Mouse (Mus musculus) intestine, embryonic 14.5 days (tissue): ENCODE measurements around the gene Dock1. TPM values are rescaled to one million over a fixed set of nuclear protein-coding genes. Genes with fewer than 3 reads are reported as not detected.

ENCODE experiments used
- ATAC-seq: fragments of 200-750 bp; cut with Nextera tagmentation; replicated peaks from 2 replicates; pipeline ENCODE4 v1.8.0; 2017; ENCODE audit warnings: low read depth, moderate number of reproducible peaks, moderate TSS enrichment, moderate library complexity; ENCODE audit not compliant: low FRiP score, low TSS enrichment
- DNase-seq: peaks from one replicate; pipeline ENCODE4 v3.0.0-alpha.2; 2018; ENCODE audit warnings: low spot score
- H3K27ac ChIP-seq: fragments of 300-500 bp; sonication (generic); 2 replicates; pipeline ENCODE4 v1.5.1; 2014; ENCODE audit warnings: low read depth, mild to moderate bottlenecking, control low read depth
- H3K27me3 ChIP-seq: fragments of 300-500 bp; sonication (generic); replicated peaks from 2 replicates; pipeline ENCODE4 v1.6.1; 2014; ENCODE audit warnings: low read length, control low read depth; ENCODE audit not compliant: control insufficient read depth, insufficient read depth
- H3K36me3 ChIP-seq: fragments of 300-500 bp; sonication (generic); 2 replicates; pipeline ENCODE4 v1.6.1; 2014; ENCODE audit warnings: low read length, control low read depth; ENCODE audit not compliant: control insufficient read depth, insufficient read depth
- H3K4me1 ChIP-seq: fragments of 300-500 bp; sonication (generic); replicated peaks from 2 replicates; pipeline ENCODE4 v1.6.1; 2014; ENCODE audit warnings: low read length, control low read depth, mixed read lengths; ENCODE audit not compliant: control insufficient read depth, insufficient read depth
- H3K4me2 ChIP-seq: fragments of 300-500 bp; sonication (generic); 2 replicates; pipeline ENCODE4 v1.6.1; 2014; ENCODE audit warnings: low read length
- H3K4me3 ChIP-seq: fragments of 300-500 bp; sonication (generic); 2 replicates; pipeline ENCODE4 v1.5.1; 2014; ENCODE audit warnings: low read depth, low read length, control low read depth, mixed read lengths
- H3K9ac ChIP-seq: fragments of 300-500 bp; sonication (generic); 2 replicates; pipeline ENCODE4 v1.6.1; 2014; ENCODE audit warnings: mild to moderate bottlenecking, low read length
- H3K9me3 ChIP-seq: fragments of 300-500 bp; sonication (generic); 2 replicates; pipeline ENCODE4 v1.6.1; 2016; ENCODE audit warnings: low read length, control low read depth; ENCODE audit not compliant: control insufficient read depth
- WGBS: fragments of 180-500 bp; shearing (Covaris S2); extraction: QIAGEN DNeasy Blood & Tissue Kit; methylation state at CpG from one replicate; pipeline ENCODE4 v1.1.7; 2014; 5-methylcytosine and 5-hydroxymethylcytosine counted together
- polyA plus RNA-seq: library from polyadenylated mRNA; unstranded; fragments of >200 nt; fragmentation: Nextera tagmentation; extraction: Ambion mirVana; gene quantifications from 2 replicates; pipeline ENCODE4 v1.2.1, GENCODE M21; 2014

Gene Dock1
- polyA plus RNA-seq, 1 experiment from 2014 or later: 37.9 TPM

DNA sequence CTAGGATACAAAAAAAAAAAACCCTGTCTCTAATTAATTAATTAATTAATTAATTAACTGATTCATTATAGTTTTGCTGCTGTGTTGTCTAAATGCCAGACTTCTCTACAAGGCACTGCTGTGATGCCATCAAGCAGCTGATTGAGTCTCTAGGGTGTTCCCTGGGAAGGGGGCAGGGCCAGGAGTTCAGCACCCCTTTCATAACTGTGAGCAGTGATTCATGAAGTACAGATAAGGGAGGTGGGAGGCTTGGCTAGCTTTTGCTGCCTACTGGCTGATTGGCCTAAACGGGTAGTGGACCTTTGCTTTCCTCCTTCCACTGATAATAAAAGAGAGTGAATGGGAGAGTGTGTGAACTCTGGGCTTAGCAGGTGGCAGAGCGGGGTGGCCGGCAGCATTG is 389.1 kb downstream of the Dock1 start:
- DNase-seq (no peak), ATAC-seq (0 out of 2 replicates have a peak, but pooled peaks have one; percentile 19)
- Histone ChIP-seq H3K27ac (no peak overlapping the region), H3K9ac (no peak overlapping the region), H3K27me3 (no peaks in the 10 kb centered on the region), H3K36me3 (peaks cover 8% of the 10 kb centered on the region), H3K9me3 (peaks cover 10% of the 10 kb centered on the region; the same call in 1 of the 2 replicates), H3K4me3 (no peak overlapping the region), H3K4me2 (no peak overlapping the region), H3K4me1 (no peaks in the 10 kb centered on the region)
- WGBS: 93% methylated on average over 3 of the region's 3 CpGs

DNA sequence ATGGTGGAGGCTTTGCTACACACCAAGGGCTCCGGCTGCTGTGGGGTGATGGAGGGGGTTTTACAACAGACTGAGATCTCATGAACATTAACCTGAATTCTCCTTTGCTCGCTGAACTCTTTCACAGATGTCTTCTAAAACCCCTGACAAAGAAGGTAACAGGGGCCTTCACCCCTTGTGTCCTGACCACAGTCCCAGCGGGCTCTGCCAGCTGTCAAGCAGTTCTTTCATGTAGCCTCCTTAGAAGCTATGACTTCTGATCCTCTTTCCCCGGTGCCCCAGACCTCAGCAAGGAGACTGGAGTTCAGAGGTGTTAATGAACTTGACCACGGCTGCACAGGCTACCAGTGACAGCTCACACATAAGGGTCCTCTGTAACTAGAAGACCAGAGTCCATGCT is 393.4 kb downstream of the Dock1 start:
- Histone ChIP-seq H3K36me3 (peaks cover 8% of the 10 kb centered on the region), H3K9me3 (peaks cover 7% of the 10 kb centered on the region; the same call in 1 of the 2 replicates), H3K4me1 (no peaks in the 10 kb centered on the region), H3K4me2 (no peak overlapping the region), H3K27me3 (no peaks in the 10 kb centered on the region), H3K9ac (no peak overlapping the region), H3K27ac (no peak overlapping the region), H3K4me3 (no peak overlapping the region)
- no peak for ATAC-seq
- DNase-seq: no peak
- WGBS: 87% methylated on average over 5 of the region's 5 CpGs

DNA sequence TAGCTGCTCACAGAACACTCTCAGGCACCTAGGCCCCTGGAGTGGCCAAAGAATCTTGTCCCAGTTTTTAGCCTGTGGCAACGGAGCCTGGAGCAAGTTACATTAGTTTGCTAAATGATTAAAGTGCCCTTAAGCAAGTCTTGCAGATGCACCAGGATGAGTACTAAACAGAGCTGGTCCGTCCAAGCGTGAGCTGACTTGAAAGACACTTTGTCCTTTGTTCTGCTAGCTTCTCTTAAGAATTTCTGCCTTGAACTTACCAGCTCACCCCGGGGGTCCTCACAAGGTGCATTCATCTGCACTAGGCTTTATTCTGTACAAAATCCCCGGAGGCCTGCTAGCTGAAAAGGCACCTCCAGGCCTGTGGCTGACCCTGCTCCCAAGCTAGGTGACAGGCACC is 394.8 kb downstream of the Dock1 start:
- no peak overlapping the region for H3K27ac ChIP-seq
- no peak overlapping the region for H3K9ac ChIP-seq
- peaks cover 5% of the 10 kb centered on the region; the same call in 1 of the 2 replicates for H3K9me3 ChIP-seq
- WGBS: 65% methylated on average over 5 of the region's 5 CpGs
- H3K27me3 ChIP-seq: no peaks in the 10 kb centered on the region
- no peak overlapping the region for H3K4me2 ChIP-seq
- DNase-seq (no peak), ATAC-seq (no peak)
- no peaks in the 10 kb centered on the region for H3K4me1 ChIP-seq
- no peak overlapping the region for H3K4me3 ChIP-seq
- peaks cover 5% of the 10 kb centered on the region for H3K36me3 ChIP-seq

DNA sequence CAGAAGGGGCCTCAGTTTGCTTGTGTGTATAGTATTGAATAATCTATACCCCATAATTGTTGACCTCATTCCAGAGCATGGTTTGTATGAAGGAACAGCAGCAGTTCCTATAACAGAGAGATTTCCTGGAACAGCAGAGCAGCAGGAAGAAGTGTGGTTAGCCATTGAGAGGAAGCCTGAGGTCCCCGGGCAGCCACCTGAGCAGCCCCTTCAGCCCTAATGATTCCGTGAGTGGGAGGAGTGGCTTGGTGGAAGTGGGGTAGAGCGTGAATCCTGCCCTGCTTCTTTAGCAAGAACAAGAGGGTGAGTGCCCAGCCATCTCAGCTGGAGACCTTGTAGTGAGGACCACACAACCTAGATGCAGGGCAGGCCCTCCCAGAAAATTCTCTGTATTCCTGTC is 398.4 kb downstream of the Dock1 start:
- ATAC-seq: no peak
- WGBS: 78% methylated on average over 3 of the region's 3 CpGs
- no peak overlapping the region for H3K4me3 ChIP-seq
- no peak overlapping the region for H3K9ac ChIP-seq
- H3K9me3 ChIP-seq: no peaks in the 10 kb centered on the region
- DNase-seq: no peak
- H3K27ac ChIP-seq: no peak overlapping the region
- no peaks in the 10 kb centered on the region for H3K27me3 ChIP-seq
- H3K4me1 ChIP-seq: no peaks in the 10 kb centered on the region
- no peaks in the 10 kb centered on the region; the same call in 1 of the 2 replicates for H3K36me3 ChIP-seq
- no peak overlapping the region for H3K4me2 ChIP-seq

DNA sequence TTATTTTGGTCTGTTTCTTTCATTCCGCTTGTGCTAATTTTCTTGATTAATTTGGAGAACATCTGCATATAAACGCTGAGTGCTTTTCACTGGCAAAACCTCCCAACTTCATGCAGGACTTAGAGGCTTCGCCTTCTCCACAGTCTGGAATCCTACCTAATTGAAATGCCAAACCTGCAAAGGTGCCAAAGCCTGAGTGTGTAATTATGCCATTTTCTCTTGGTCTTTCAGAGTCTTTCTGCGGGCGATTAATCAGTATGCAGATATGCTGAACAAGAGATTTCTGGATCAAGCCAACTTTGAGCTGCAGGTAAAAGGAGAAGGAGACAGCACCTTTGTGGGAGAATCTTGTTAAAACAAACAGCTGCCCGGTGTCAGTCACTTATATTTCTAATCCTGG is 406.4 kb downstream of the Dock1 start:
- Histone ChIP-seq H3K4me3 (no peak overlapping the region), H3K9me3 (no peaks in the 10 kb centered on the region), H3K27me3 (no peaks in the 10 kb centered on the region), H3K27ac (no peak overlapping the region), H3K4me2 (no peak overlapping the region), H3K36me3 (peaks cover 5% of the 10 kb centered on the region; the same call in 1 of the 2 replicates), H3K4me1 (no peaks in the 10 kb centered on the region), H3K9ac (no peak overlapping the region)
- ATAC-seq (no peak), DNase-seq (no peak)
- 91% methylated on average over 6 of the region's 6 CpGs for WGBS

DNA sequence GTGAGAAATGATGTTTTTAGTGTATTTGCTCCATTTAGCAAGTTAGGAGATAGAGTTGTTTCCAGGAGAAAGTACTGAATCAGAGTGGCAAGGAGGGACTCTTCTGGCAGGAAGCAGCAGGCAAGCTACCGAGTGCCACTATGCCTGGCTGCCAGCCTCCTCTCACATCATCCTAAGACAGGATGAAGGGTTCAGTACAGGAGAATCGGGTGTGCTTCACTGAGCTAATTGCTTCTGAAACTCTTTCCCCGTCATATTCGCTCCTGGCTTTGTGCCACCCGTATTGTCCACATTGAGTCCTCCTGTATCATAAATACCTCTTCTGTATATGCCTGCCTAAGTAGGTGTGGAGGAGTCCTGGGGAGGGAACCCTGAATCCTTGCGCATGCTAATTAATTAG is 406.9 kb downstream of the Dock1 start:
- no peaks in the 10 kb centered on the region for H3K27me3 ChIP-seq
- H3K9ac ChIP-seq: no peak overlapping the region
- DNase-seq (no peak), ATAC-seq (no peak)
- WGBS: 79% methylated on average over 6 of the region's 6 CpGs
- H3K4me1 ChIP-seq: no peaks in the 10 kb centered on the region
- H3K36me3 ChIP-seq: peaks cover 9% of the 10 kb centered on the region; the same call in 1 of the 2 replicates
- no peak overlapping the region for H3K4me3 ChIP-seq
- no peak overlapping the region for H3K4me2 ChIP-seq
- no peak overlapping the region for H3K27ac ChIP-seq
- no peaks in the 10 kb centered on the region for H3K9me3 ChIP-seq

DNA sequence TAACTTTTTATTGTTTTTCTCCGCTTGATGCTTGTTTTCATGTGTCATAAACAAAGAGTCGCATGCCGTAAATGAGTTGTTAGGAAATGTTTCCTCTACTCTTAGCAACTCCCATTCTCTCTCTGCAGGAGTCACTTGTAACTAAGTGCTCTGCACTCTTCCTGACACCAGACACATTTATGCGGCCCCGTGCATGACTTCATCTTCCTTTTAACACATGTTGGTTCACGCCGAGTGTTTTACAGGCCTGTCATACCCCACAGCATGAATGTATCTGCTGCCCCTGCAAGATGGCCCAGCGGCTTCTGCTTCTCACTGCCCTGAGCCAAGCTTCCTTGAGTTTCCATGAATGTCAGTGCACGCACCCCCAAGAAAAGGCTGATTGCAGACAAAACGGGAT is 407.4 kb downstream of the Dock1 start:
- Histone ChIP-seq H3K27ac (no peak overlapping the region), H3K4me1 (no peaks in the 10 kb centered on the region), H3K9ac (no peak overlapping the region), H3K4me3 (no peak overlapping the region), H3K27me3 (no peaks in the 10 kb centered on the region), H3K4me2 (no peak overlapping the region), H3K9me3 (no peaks in the 10 kb centered on the region), H3K36me3 (peaks cover 13% of the 10 kb centered on the region)
- 66% methylated on average over 10 of the region's 10 CpGs for WGBS
- ATAC-seq (no peak), DNase-seq (no peak)

DNA sequence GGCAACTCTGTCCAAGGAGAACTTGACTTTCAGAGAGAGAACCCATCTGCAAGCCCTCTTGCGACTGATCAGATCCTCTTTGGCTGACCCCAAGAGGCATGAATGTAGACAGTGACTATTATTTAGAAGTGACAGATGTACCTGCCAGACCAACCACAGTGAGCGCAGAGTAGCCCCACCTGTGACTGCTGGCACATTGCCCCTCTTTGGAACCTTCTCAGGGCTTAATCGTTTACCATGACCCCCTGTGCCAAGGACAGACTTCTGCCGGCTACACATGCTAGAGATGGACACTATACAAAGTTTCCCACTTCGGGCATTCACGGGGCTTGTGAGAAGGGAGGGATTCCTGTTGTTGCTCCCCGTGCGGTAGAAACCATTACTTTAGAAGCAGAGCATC is 413.0 kb downstream of the Dock1 start:
- H3K9ac ChIP-seq: no peak overlapping the region
- no peaks in the 10 kb centered on the region for H3K4me1 ChIP-seq
- no peaks in the 10 kb centered on the region for H3K9me3 ChIP-seq
- no peak overlapping the region for H3K4me2 ChIP-seq
- no peak overlapping the region for H3K4me3 ChIP-seq
- no peaks in the 10 kb centered on the region for H3K27me3 ChIP-seq
- ATAC-seq (no peak), DNase-seq (no peak)
- WGBS: 87% methylated on average over 8 of the region's 8 CpGs
- no peak overlapping the region for H3K27ac ChIP-seq
- peaks cover 19% of the 10 kb centered on the region for H3K36me3 ChIP-seq

DNA sequence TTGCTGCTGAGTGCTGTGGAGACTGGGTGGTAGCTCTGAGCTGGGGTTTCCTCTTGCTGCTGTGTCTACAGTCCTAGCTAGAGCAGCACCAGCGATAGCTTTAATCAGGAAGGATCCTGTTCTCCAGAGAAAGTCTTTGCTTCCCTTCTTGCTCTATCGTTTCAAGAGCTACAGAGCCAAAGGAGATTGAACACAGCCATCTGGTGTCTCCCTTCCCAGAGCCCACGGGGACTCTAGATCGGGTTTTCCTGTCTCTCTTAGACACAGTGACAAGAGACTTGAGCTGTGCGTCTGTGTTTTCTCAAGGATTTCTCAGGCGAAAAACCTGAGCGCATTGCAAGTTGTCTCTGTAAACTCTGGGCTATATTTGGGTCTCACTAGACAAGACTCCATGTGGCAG is 413.6 kb downstream of the Dock1 start:
- no peak overlapping the region for H3K4me2 ChIP-seq
- H3K4me1 ChIP-seq: no peaks in the 10 kb centered on the region
- DNase-seq (no peak), ATAC-seq (no peak)
- H3K27ac ChIP-seq: no peak overlapping the region
- H3K9me3 ChIP-seq: no peaks in the 10 kb centered on the region
- no peak overlapping the region for H3K9ac ChIP-seq
- no peak overlapping the region for H3K4me3 ChIP-seq
- WGBS: 56% methylated on average over 7 of the region's 7 CpGs
- peaks cover 19% of the 10 kb centered on the region for H3K36me3 ChIP-seq
- no peaks in the 10 kb centered on the region for H3K27me3 ChIP-seq
